Mouse (Mus musculus) liver, adult 2 months (tissue): Measurements from ENCODE around the gene Myo5a.
A peak's percentile ranks its signal among the peaks of the same experiment; 100 is the strongest.

Experiments used
- CTCF ChIP-seq: fragments of 200-500 bp; IDR thresholded peaks from 2 replicates; pipeline ENCODE4 v1.5.1; 2011; ENCODE audit warnings: low read depth, low read length, control low read depth
- POLR2A ChIP-seq: fragments of 200-500 bp; IDR thresholded peaks from 2 replicates; pipeline ENCODE4 v1.6.1; 2011; ENCODE audit warnings: low read length, control low read depth; ENCODE audit not compliant: insufficient read depth; ENCODE audit errors: extremely low read depth

DNA sequence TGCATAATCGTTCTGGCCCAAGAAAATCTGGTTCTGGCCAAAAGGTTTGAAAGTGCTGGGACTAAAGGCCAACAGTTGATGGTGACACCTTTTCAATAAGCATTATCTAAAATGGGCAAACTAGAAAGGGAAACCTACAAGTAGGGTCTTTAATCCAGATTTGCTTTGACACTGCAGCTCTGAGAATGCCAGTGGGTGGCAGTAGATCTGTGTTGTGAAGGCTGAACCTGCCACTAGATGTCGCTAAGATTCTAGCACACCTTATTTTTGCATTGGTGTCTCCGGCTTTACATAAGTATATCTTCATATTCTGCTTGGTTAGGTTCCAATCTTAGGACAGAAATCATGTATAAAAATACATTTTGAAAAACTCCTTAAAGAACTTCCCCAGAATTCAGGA is 20.8 kb upstream of the Myo5a start:
- no peak for TF ChIP-seq POLR2A
- TF ChIP-seq CTCF = peak; percentile 74
